Mouse (Mus musculus) heart, embryonic 16.5 days (tissue): ENCODE measurements around the gene Otof. TPM values are rescaled to one million over a fixed set of nuclear protein-coding genes. Genes with fewer than 3 reads are reported as not detected.

Experiments
- ATAC-seq: fragments of 200-750 bp; cut with Nextera tagmentation; replicated peaks from 2 replicates; pipeline ENCODE4 v1.8.0; 2017; ENCODE audit warnings: moderate number of reproducible peaks; ENCODE audit not compliant: insufficient read depth, low FRiP score; ENCODE audit errors: extremely low read depth
- H3K27ac ChIP-seq: fragments of 300-500 bp; sonication (generic); 2 replicates; pipeline ENCODE4 v1.5.1; 2014; ENCODE audit warnings: mild to moderate bottlenecking, low read length, control low read depth, moderate library complexity
- H3K27me3 ChIP-seq: fragments of 300-500 bp; sonication (generic); 2 replicates; pipeline ENCODE4 v1.6.1; 2014; ENCODE audit warnings: low read length, mixed read lengths; ENCODE audit not compliant: control insufficient read depth, insufficient read depth
- H3K36me3 ChIP-seq: fragments of 300-500 bp; sonication (generic); 2 replicates; pipeline ENCODE4 v1.6.1; 2014; ENCODE audit not compliant: control insufficient read depth, insufficient read depth
- H3K4me1 ChIP-seq: fragments of 300-500 bp; sonication (generic); 2 replicates; pipeline ENCODE4 v1.6.1; 2014; ENCODE audit warnings: low read length, mixed read lengths; ENCODE audit not compliant: control insufficient read depth, insufficient read depth
- H3K4me2 ChIP-seq: fragments of 300-500 bp; sonication (generic); 2 replicates; pipeline ENCODE4 v1.6.1; 2014; ENCODE audit warnings: low read depth, mild to moderate bottlenecking, control low read depth, low read length
- H3K4me3 ChIP-seq: fragments of 300-500 bp; sonication (generic); 2 replicates; pipeline ENCODE4 v1.5.1; 2014; ENCODE audit warnings: mild to moderate bottlenecking, control low read depth, low read length
- H3K9ac ChIP-seq: fragments of 300-500 bp; sonication (generic); 2 replicates; pipeline ENCODE4 v1.6.1; 2014; ENCODE audit warnings: low read length, control low read depth
- H3K9me3 ChIP-seq: fragments of 300-500 bp; sonication (generic); replicated peaks from 2 replicates; pipeline ENCODE4 v1.6.1; 2016; ENCODE audit warnings: low read length; ENCODE audit not compliant: control insufficient read depth
- WGBS: fragments of 180-500 bp; shearing (Covaris S2); extraction: QIAGEN DNeasy Blood & Tissue Kit; methylation state at CpG from one replicate; pipeline ENCODE4 v1.1.7; 2014; 5-methylcytosine and 5-hydroxymethylcytosine counted together
- polyA plus RNA-seq: library from polyadenylated mRNA; unstranded; fragments of >200 nt; fragmentation: Nextera tagmentation; extraction: Ambion mirVana; gene quantifications from 2 replicates; pipeline ENCODE4 v1.2.1, GENCODE M21; 2015

Otof gene
- 0.16 and 0.17 TPM in 2 replicates for polyA plus RNA-seq

DNA sequence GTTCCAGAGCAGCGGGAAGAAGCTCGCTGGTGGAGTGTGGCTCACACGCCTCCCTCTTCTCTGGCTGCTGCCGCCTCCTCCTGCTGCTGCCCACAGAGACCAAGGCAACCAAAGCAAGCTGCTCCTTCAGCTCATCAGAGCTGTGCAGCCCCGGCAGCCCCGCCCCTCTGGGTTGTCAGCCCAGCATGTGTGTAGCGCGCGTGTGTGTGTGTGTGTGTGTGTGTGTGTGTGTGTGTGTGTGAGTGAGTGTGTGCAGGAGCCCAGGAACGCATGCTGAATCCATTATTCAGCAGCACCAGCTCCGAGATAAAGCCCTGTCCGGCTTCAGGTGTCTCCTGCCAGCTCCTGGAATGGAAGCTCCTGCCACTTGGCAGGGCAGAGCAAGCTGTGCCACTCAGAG lies at the start of gene Otof:
Gene Otof, minus strand, starts transcription at position 112 of the 400 bp plus-strand sequence.
- peak within 1 kb of the TSS; percentile 32; the same call in 1 of the 2 replicates for H3K4me2 ChIP-seq
- no peak within 1 kb of the TSS for H3K4me3 ChIP-seq
- no peaks in the 10 kb centered on the region for H3K36me3 ChIP-seq
- no peak within 1 kb of the TSS for H3K9ac ChIP-seq
- 0 out of 2 replicates have a peak, but pooled peaks cover 4% of the 10 kb centered on the region for H3K4me1 ChIP-seq
- peak; percentile 55 for ATAC-seq
- H3K27me3 ChIP-seq, result peaks cover 31% of the 10 kb centered on the region
- WGBS, result 11% methylated on average over 12 of the region's 12 CpGs
- no peaks in the 10 kb centered on the region for H3K9me3 ChIP-seq
- H3K27ac ChIP-seq, result no peak within 1 kb of the TSS

DNA sequence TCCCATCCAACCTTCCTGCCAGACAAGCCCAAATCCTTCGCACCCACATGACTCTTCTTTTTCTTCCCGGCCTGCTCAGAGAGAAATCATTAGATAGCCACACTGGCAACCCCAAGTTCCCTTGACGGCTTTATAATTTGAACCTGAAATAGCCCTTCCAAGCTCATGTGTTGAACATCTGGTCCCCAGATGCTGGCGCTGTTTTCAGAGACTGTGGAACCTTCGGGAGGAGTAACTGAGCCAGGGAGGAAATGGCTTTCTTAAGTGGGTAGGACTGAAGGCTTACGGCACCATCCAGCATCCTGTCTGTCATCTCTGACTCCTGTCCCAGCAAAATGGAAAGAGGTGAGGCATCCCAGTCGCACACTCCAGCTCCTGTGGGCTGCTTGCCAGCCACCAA lies 35.6 kb upstream of the Otof start:
- 68% methylated on average over 7 of the region's 7 CpGs for WGBS
- Histone ChIP-seq H3K4me1 (no peaks in the 10 kb centered on the region), H3K9me3 (no peaks in the 10 kb centered on the region), H3K36me3 (no peaks in the 10 kb centered on the region), H3K4me2 (no peak overlapping the region), H3K9ac (no peak overlapping the region), H3K4me3 (no peak overlapping the region), H3K27ac (no peak overlapping the region), H3K27me3 (no peaks in the 10 kb centered on the region)
- ATAC-seq, result no peak

DNA sequence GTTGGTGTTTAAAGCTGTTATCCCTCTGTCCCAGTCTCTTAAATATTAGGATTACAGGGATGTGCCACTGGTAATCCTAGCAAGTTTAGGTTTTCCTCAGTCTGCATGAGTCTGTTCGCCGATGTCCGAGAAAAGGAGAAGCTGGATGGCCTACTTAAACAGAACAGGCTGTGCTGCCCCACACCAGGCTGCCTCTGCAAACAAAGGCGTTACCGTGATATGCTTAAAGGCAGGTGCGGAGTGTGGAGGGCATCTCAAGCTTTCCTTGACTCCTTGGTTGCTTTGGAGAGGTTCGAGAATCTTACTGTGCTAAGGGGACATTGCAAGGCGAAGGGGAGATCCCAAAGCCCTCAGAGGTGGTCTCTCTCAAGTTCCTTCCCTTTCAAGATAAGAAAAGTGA lies 35.1 kb upstream of the Otof start:
- no peak for ATAC-seq
- Histone ChIP-seq H3K4me1 (no peaks in the 10 kb centered on the region), H3K27me3 (no peaks in the 10 kb centered on the region), H3K4me3 (no peak overlapping the region), H3K27ac (no peak overlapping the region), H3K4me2 (no peak overlapping the region), H3K9ac (no peak overlapping the region), H3K36me3 (no peaks in the 10 kb centered on the region), H3K9me3 (no peaks in the 10 kb centered on the region)
- 74% methylated on average over 8 of the region's 8 CpGs for WGBS

DNA sequence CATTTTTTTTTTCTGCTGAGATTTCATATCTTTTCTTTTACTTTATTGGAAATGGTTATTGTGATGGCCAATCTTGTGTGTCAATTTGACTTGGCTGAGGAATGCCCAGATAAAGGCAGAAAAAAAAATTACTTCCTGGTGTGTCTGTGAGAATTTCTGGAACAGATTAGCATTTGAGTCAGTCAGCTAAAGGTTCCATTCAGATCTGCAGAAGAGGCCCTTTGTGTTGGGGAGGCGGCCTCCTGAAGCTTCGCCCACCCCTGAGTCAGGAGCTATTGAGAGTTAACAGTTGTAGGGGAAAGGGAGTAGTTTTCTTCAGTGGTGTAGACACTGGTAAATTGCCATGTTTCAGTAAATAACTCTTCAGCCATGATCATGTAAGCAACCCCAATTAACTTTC lies 33.6 kb upstream of the Otof start:
- WGBS, result 72% methylated on average over 2 of the region's 2 CpGs
- H3K4me3 ChIP-seq, result no peak overlapping the region
- H3K36me3 ChIP-seq, result no peaks in the 10 kb centered on the region
- no peak for ATAC-seq
- H3K4me1 ChIP-seq, result no peaks in the 10 kb centered on the region
- no peaks in the 10 kb centered on the region for H3K9me3 ChIP-seq
- H3K9ac ChIP-seq, result no peak overlapping the region
- no peak overlapping the region for H3K27ac ChIP-seq
- H3K4me2 ChIP-seq, result no peak overlapping the region
- H3K27me3 ChIP-seq, result no peaks in the 10 kb centered on the region

DNA sequence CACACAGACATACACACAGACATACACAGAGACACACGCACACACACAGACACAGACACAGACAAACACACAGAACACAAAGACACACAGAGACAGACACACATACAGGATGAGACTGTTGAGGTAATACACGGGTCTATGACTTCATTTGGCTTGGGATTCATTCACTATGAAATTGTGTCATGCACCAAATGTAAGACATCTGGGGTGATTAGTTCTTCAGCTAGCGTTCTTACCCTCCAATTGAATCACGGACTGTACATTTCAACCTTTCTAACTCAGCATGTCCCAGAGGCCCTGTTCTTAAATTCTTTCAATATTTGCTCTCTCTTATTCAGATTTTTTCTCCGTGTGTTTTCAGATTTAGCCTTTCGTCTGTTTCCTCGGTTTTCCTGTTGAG lies 32.9 kb upstream of the Otof start:
- ATAC-seq, result no peak
- no peak overlapping the region for H3K4me3 ChIP-seq
- 76% methylated on average over 7 of the region's 7 CpGs for WGBS

DNA sequence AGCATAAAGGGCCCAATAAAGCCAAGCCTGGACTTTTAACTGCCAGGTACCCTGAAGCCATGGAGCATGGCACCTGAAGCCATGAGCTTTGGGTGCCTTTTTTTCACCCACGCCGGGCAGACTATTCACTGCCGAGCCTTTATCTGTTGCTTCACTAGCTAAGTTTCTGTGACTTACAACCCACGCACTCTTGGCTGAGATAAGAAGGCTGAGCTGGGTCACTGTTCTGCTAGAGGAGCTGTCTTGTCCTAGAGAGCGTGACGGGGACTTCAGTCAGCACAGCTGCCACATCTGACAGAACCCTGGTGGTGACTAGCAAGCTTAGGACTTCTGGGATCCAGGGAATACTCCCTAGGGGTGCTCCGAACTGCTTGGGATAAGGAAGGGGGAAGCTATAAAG lies 32.0 kb upstream of the Otof start:
- H3K4me2 ChIP-seq, result no peak overlapping the region
- no peak overlapping the region for H3K9ac ChIP-seq
- ATAC-seq, result no peak
- no peaks in the 10 kb centered on the region for H3K4me1 ChIP-seq
- no peaks in the 10 kb centered on the region for H3K36me3 ChIP-seq
- WGBS, result 35% methylated on average over 7 of the region's 7 CpGs
- H3K27ac ChIP-seq, result no peak overlapping the region
- H3K9me3 ChIP-seq, result no peaks in the 10 kb centered on the region
- H3K27me3 ChIP-seq, result no peaks in the 10 kb centered on the region
- H3K4me3 ChIP-seq, result no peak overlapping the region

More for the DNA sequence above, 32.9 kb upstream of the Otof start:
- H3K4me2 ChIP-seq, result no peak overlapping the region
- no peaks in the 10 kb centered on the region for H3K4me1 ChIP-seq
- H3K27ac ChIP-seq, result no peak overlapping the region
- H3K36me3 ChIP-seq, result no peaks in the 10 kb centered on the region
- H3K9me3 ChIP-seq, result no peaks in the 10 kb centered on the region
- no peaks in the 10 kb centered on the region for H3K27me3 ChIP-seq
- H3K9ac ChIP-seq, result no peak overlapping the region

DNA sequence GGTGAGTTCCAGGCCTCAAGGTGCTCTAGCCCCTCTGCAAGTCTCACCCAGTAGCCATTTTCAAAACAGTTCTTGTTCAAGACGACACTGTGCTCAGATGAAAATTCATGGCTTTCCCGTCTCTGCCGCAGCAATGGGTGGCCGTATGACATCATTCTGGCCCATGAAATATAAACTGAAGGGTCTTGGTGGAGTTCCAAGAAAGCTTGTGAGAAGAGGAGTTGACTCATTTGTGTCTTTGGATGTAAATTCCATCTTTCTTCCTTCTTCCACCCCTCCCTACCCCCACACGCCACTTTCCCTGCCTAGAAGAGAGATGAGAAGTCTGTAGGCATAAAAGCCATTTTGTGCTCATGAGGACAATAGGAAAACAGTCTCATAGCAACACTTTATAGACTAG lies 29.1 kb upstream of the Otof start:
- Histone ChIP-seq H3K27me3 (no peaks in the 10 kb centered on the region), H3K36me3 (no peaks in the 10 kb centered on the region), H3K4me2 (no peak overlapping the region), H3K4me3 (no peak overlapping the region), H3K9ac (no peak overlapping the region), H3K4me1 (no peaks in the 10 kb centered on the region), H3K27ac (no peak overlapping the region; the same call in 1 of the 2 replicates), H3K9me3 (no peaks in the 10 kb centered on the region)
- 61% methylated on average over 5 of the region's 5 CpGs for WGBS
- no peak for ATAC-seq

DNA sequence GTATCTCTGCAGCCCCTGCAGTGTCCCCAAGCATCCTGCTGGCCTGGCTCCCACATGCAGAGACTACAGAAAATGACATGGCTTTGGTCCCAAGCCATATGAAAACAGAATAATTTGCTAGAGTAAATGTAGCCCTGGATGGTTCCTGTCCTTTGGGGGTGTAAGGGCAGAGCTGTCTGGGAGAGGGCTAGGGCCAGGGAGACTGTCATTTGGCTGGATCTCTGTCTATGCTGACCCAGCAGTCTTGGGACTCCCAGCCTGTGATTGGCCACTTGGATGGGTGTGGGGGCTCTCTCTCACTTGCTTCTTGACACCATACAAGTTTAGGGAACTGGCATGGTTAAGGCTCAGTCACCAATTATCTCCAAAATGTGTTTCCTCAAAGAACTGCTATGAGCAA lies 28.5 kb upstream of the Otof start:
- Histone ChIP-seq H3K9me3 (no peaks in the 10 kb centered on the region), H3K4me2 (no peak overlapping the region), H3K9ac (no peak overlapping the region), H3K4me1 (no peaks in the 10 kb centered on the region), H3K4me3 (no peak overlapping the region), H3K27ac (no peak overlapping the region), H3K36me3 (no peaks in the 10 kb centered on the region), H3K27me3 (no peaks in the 10 kb centered on the region)
- ATAC-seq, result no peak

DNA sequence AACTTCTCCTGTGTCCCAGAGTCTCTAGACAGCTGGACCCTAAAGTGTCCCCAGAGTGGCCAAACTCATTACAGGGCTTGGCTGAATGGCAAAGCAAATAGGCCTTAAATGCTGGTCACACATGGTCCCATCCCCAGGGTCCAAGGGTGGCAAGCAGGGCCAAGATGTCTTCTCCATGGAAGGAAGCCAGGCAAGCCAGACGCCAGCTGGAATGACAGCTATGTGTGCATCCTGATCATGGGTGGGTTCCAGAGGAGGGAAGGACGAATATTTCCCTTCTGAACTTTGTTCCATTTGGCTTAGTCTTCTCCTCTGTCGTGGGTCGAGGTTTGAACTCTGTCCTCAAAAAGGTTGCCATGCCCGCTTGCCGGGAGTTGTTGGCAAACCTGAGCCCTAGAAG lies 23.4 kb upstream of the Otof start:
- no peaks in the 10 kb centered on the region for H3K27me3 ChIP-seq
- no peak for ATAC-seq
- no peak overlapping the region for H3K9ac ChIP-seq
- no peak overlapping the region for H3K27ac ChIP-seq
- H3K36me3 ChIP-seq, result no peaks in the 10 kb centered on the region
- no peaks in the 10 kb centered on the region for H3K4me1 ChIP-seq
- no peak overlapping the region for H3K4me2 ChIP-seq
- no peaks in the 10 kb centered on the region for H3K9me3 ChIP-seq
- H3K4me3 ChIP-seq, result no peak overlapping the region
- WGBS, result 70% methylated on average over 6 of the region's 6 CpGs

DNA sequence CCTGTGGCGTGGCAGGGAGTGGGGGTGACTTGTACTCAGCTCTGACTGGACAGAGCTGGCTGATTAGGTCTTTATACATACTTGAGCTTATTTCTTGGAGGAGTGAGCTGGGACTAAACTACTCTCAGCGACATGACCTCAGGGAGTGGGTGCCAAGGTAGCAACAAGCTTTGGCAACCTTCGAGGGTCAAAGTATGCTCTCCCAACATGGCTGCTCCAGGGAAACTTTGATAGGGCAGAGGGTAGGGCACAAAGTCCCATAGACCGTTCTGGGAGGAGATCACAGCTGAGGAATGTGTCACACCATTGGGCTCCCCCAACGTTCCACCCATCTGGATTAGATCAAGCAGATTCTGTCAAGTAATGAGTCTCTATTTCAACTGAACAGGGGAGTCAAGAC lies 22.9 kb upstream of the Otof start:
- H3K9ac ChIP-seq, result no peak overlapping the region
- no peak for ATAC-seq
- H3K4me3 ChIP-seq, result no peak overlapping the region
- no peaks in the 10 kb centered on the region for H3K4me1 ChIP-seq
- H3K9me3 ChIP-seq, result no peaks in the 10 kb centered on the region
- WGBS, result 72% methylated on average over 5 of the region's 5 CpGs
- no peak overlapping the region for H3K4me2 ChIP-seq
- H3K36me3 ChIP-seq, result no peaks in the 10 kb centered on the region
- H3K27ac ChIP-seq, result no peak overlapping the region
- H3K27me3 ChIP-seq, result no peaks in the 10 kb centered on the region
